Mouse (Mus musculus) midbrain, embryonic 11.5 days (tissue): ENCODE data around the gene Gprc5c. TPM values are rescaled to one million over a fixed set of nuclear protein-coding genes. Genes with fewer than 3 reads are reported as not detected.

Experiments used
- ATAC-seq: fragments of 200-750 bp; cut with Nextera tagmentation; 2 replicates; pipeline ENCODE4 v1.8.0; 2017; ENCODE audit warnings: moderate TSS enrichment, moderate library complexity; ENCODE audit not compliant: low FRiP score
- DNase-seq: peaks from one replicate; pipeline ENCODE4 v3.0.0; 2015; ENCODE audit warnings: low spot score; ENCODE audit errors: missing footprints
- H3K27ac ChIP-seq: fragments of 300-500 bp; sonication (generic); 2 replicates; pipeline ENCODE4 v1.5.1; 2014; ENCODE audit warnings: low read depth, low read length
- H3K27me3 ChIP-seq: fragments of 300-500 bp; sonication (generic); 2 replicates; pipeline ENCODE4 v1.6.1; 2014; ENCODE audit warnings: mild to moderate bottlenecking, low read length, moderate library complexity, mixed read lengths; ENCODE audit not compliant: control insufficient read depth, insufficient read depth
- H3K36me3 ChIP-seq: fragments of 300-500 bp; sonication (generic); 2 replicates; pipeline ENCODE4 v1.6.1; 2014; ENCODE audit warnings: mild to moderate bottlenecking, low read length, moderate library complexity, mixed read lengths; ENCODE audit not compliant: control insufficient read depth, insufficient read depth
- H3K4me1 ChIP-seq: fragments of 300-500 bp; sonication (generic); 2 replicates; pipeline ENCODE4 v1.6.1; 2014; ENCODE audit warnings: low read length; ENCODE audit not compliant: control insufficient read depth, insufficient read depth
- H3K4me2 ChIP-seq: fragments of 300-500 bp; sonication (generic); 2 replicates; pipeline ENCODE4 v1.6.1; 2014; ENCODE audit warnings: mild to moderate bottlenecking, moderate library complexity
- H3K4me3 ChIP-seq: fragments of 300-500 bp; sonication (generic); 2 replicates; pipeline ENCODE4 v1.5.1; 2014; ENCODE audit warnings: low read depth, low read length
- H3K9ac ChIP-seq: fragments of 300-500 bp; sonication (generic); 2 replicates; pipeline ENCODE4 v1.6.1; 2014; ENCODE audit warnings: low read length
- H3K9me3 ChIP-seq: fragments of 300-500 bp; sonication (generic); 2 replicates; pipeline ENCODE4 v1.6.1; 2016; ENCODE audit warnings: low read length; ENCODE audit not compliant: control insufficient read depth
- WGBS: fragments of 180-500 bp; shearing (Covaris S2); extraction: QIAGEN DNeasy Blood & Tissue Kit; methylation state at CpG from one replicate; pipeline ENCODE4 v1.1.7; 2014; 5-methylcytosine and 5-hydroxymethylcytosine counted together
- polyA plus RNA-seq: library from polyadenylated mRNA; unstranded; fragments of >200 nt; fragmentation: Nextera tagmentation; extraction: Ambion mirVana; gene quantifications from 2 replicates; pipeline ENCODE4 v1.2.1, GENCODE M21; 2014

Gprc5c gene
- polyA plus RNA-seq, 1 experiment from 2014 or later = 10.7 TPM

GRCm38 (mm10) chr11:114812731-114813240 lies 38.2 kb upstream of the Gprc5c start:
- Histone ChIP-seq H3K36me3 (no peaks in the 10 kb centered on the region), H3K4me1 (peaks cover 4% of the 10 kb centered on the region; the same call in 1 of the 2 replicates), H3K9ac (no peak overlapping the region), H3K4me2 (no peak overlapping the region), H3K27ac (no peak overlapping the region), H3K9me3 (no peaks in the 10 kb centered on the region), H3K27me3 (no peaks in the 10 kb centered on the region), H3K4me3 (no peak overlapping the region)
- DNase-seq (peak; percentile 98), ATAC-seq (peak; percentile 63)
- 17% methylated on average over 6 of the region's 6 CpGs for WGBS

- Histone ChIP-seq H3K4me1 (peaks cover 7% of the 10 kb centered on the region), H3K27ac (no peak overlapping the region), H3K4me3 (no peak overlapping the region), H3K27me3 (no peaks in the 10 kb centered on the region), H3K36me3 (no peaks in the 10 kb centered on the region), H3K4me2 (no peak overlapping the region), H3K9me3 (no peaks in the 10 kb centered on the region), H3K9ac (no peak overlapping the region)
- WGBS = 79% methylated on average over 11 of the region's 11 CpGs
- ATAC-seq (no peak), DNase-seq (no peak)
Observed at GRCm38 (mm10) chr11:114814873-114815592, 35.9 kb upstream of the Gprc5c start.

DNA sequence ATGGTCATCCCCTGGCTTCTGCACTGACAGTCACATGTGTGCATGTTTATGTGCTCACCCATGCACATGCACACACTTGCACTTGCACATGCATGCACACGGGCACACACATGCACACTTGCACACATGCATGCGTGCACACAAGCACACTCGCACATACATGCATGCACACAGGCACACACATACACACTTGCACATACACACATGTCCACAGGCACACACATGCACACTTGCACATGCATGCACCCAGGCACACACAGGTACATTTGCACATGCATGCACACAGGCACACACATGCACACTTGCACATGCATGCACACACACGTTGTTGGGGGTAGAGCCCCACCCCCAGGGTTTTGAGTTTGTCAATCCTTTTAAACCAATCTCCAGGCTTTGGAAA lies 34.0 kb upstream of the Gprc5c start:
- H3K27ac ChIP-seq = no peak overlapping the region
- no peak for ATAC-seq
- H3K36me3 ChIP-seq = no peaks in the 10 kb centered on the region
- DNase-seq = no peak
- no peaks in the 10 kb centered on the region for H3K27me3 ChIP-seq
- no peak overlapping the region for H3K4me3 ChIP-seq
- H3K4me1 ChIP-seq = peaks cover 7% of the 10 kb centered on the region
- no peaks in the 10 kb centered on the region for H3K9me3 ChIP-seq
- no peak overlapping the region for H3K9ac ChIP-seq
- H3K4me2 ChIP-seq = no peak overlapping the region
- WGBS = 90% methylated on average over 4 of the region's 4 CpGs

GRCm38 (mm10) chr11:114818185-114818584 lies 32.8 kb upstream of the Gprc5c start:
- 98% methylated on average over 7 of the region's 7 CpGs for WGBS
- Histone ChIP-seq H3K9ac (no peak overlapping the region), H3K36me3 (no peaks in the 10 kb centered on the region), H3K9me3 (no peaks in the 10 kb centered on the region), H3K27me3 (no peaks in the 10 kb centered on the region), H3K27ac (no peak overlapping the region), H3K4me3 (no peak overlapping the region), H3K4me1 (peaks cover 11% of the 10 kb centered on the region), H3K4me2 (no peak overlapping the region)
- no peak for ATAC-seq
- no peak for DNase-seq

DNA sequence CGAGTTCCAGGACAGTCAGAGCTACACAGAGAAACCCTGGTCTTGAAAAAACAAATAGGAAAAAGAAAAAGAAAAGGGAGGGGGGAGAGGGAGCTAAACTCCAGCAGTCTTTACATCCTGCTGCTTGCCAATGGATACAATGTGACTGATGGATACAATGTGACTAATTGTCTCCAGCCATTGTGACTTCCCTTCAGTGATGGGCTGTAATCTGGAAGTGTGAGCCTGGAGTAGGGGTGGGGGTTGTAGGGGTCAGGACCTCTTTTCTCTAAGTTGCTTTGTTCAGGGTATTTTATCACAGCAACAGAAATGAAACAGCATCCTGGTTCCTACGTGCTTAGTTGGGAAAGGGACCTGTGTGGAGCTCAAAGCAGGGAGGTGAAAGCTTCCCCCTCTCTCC lies 31.8 kb upstream of the Gprc5c start:
- Histone ChIP-seq H3K4me1 (peaks cover 18% of the 10 kb centered on the region), H3K9me3 (no peaks in the 10 kb centered on the region), H3K27ac (no peak overlapping the region), H3K9ac (0 out of 2 replicates have a peak overlapping the region, but pooled peaks have one; percentile 9), H3K4me2 (no peak overlapping the region), H3K4me3 (no peak overlapping the region), H3K36me3 (no peaks in the 10 kb centered on the region), H3K27me3 (no peaks in the 10 kb centered on the region)
- WGBS = 13% methylated on average over 2 of the region's 2 CpGs
- ATAC-seq = no peak
- DNase-seq = no peak

- Histone ChIP-seq H3K9ac (no peak overlapping the region), H3K36me3 (no peaks in the 10 kb centered on the region), H3K4me1 (peaks cover 18% of the 10 kb centered on the region), H3K27me3 (no peaks in the 10 kb centered on the region), H3K27ac (no peak overlapping the region), H3K4me3 (no peak overlapping the region), H3K4me2 (no peak overlapping the region), H3K9me3 (no peaks in the 10 kb centered on the region)
- ATAC-seq = no peak
- 43% methylated on average over 3 of the region's 3 CpGs for WGBS
- no peak for DNase-seq
Observed at GRCm38 (mm10) chr11:114820444-114820843, 30.5 kb upstream of the Gprc5c start.

GRCm38 (mm10) chr11:114821325-114821724 lies 29.6 kb upstream of the Gprc5c start:
- Histone ChIP-seq H3K36me3 (no peaks in the 10 kb centered on the region), H3K4me2 (no peak overlapping the region), H3K9me3 (no peaks in the 10 kb centered on the region), H3K4me1 (peaks cover 18% of the 10 kb centered on the region), H3K27me3 (no peaks in the 10 kb centered on the region), H3K27ac (no peak overlapping the region), H3K9ac (no peak overlapping the region), H3K4me3 (no peak overlapping the region)
- DNase-seq (no peak), ATAC-seq (no peak)
- WGBS = 83% methylated on average over 1 of the region's 1 CpGs

DNA sequence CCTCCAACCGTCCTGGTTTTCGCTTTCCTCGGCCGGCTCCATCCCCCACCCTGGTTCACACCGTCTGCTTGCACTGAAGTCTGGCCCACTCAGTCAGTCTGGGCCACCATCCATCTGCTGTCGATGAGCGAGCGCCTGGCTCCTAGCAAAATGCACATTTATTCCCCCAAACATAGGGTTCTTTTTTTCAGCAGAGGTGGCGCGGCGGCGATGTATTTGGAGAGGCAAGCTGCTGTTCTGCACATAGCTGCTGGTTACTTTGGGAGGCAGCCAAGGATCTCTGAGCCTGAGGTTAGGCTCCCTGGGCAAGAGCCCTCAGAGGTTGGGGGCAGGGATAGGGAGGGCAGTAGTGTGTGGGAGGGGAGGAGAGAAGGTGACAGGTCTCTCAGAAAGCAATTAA lies 28.2 kb upstream of the Gprc5c start:
- 0 out of 2 replicates have a peak overlapping the region, but pooled peaks have one; percentile 4 for H3K4me2 ChIP-seq
- 65% methylated on average over 12 of the region's 12 CpGs for WGBS
- no peaks in the 10 kb centered on the region for H3K27me3 ChIP-seq
- no peaks in the 10 kb centered on the region for H3K9me3 ChIP-seq
- H3K4me3 ChIP-seq = no peak overlapping the region
- H3K9ac ChIP-seq = no peak overlapping the region; the same call in 1 of the 2 replicates
- ATAC-seq (no peak), DNase-seq (no peak)
- H3K4me1 ChIP-seq = peaks cover 18% of the 10 kb centered on the region
- H3K36me3 ChIP-seq = no peaks in the 10 kb centered on the region
- no peak overlapping the region for H3K27ac ChIP-seq

- WGBS = 3% methylated on average over 11 of the region's 11 CpGs
- Histone ChIP-seq H3K27ac (0 out of 2 replicates have a peak overlapping the region, but pooled peaks have one; percentile 9), H3K4me2 (peak overlapping the region; percentile 4; the same call in 1 of the 2 replicates), H3K9me3 (no peaks in the 10 kb centered on the region), H3K9ac (0 out of 2 replicates have a peak overlapping the region, but pooled peaks have one; percentile 20), H3K27me3 (no peaks in the 10 kb centered on the region), H3K36me3 (no peaks in the 10 kb centered on the region), H3K4me3 (no peak overlapping the region), H3K4me1 (peaks cover 18% of the 10 kb centered on the region)
- ATAC-seq (no peak), DNase-seq (no peak)
Observed at GRCm38 (mm10) chr11:114823199-114823725, 27.7 kb upstream of the Gprc5c start.
